Mouse (Mus musculus) C2C12 (cell line): Measurements from ENCODE around the gene Cacna1c. TPM values are rescaled to one million over a fixed set of nuclear protein-coding genes. Genes with fewer than 3 reads are reported as not detected.

Source experiments
- H3K27me3 ChIP-seq: one replicate; pipeline ENCODE4 v1.6.1; 2011; ENCODE audit not compliant: control insufficient read depth, insufficient read depth, insufficient read length
- H3K36me3 ChIP-seq: one replicate; pipeline ENCODE4 v1.6.1; 2011; ENCODE audit not compliant: control insufficient read depth, insufficient read depth
- H3K4me3 ChIP-seq: one replicate; pipeline ENCODE4 v1.5.1; 2011; ENCODE audit warnings: mild to moderate bottlenecking, control low read depth; ENCODE audit not compliant: poor library complexity, insufficient read depth, severe bottlenecking
- H3K79me2 ChIP-seq: one replicate; pipeline ENCODE4 v1.6.1; 2011; ENCODE audit not compliant: control insufficient read depth, insufficient read depth
- H3K79me3 ChIP-seq: one replicate; pipeline ENCODE4 v1.6.1; 2011; ENCODE audit warnings: low read depth, control low read depth
- H3ac ChIP-seq: one replicate; pipeline ENCODE3; 2011; ENCODE audit warnings: low read depth; ENCODE audit not compliant: control insufficient read depth, insufficient read length
- CEBPB ChIP-seq: IDR thresholded peaks from one replicate; pipeline ENCODE4 v1.6.1; 2011; ENCODE audit warnings: low read depth, mild to moderate bottlenecking, control low read depth, moderate library complexity
- CTCF ChIP-seq: IDR thresholded peaks from one replicate; pipeline ENCODE4 v1.5.1; 2011; ENCODE audit not compliant: control insufficient read depth, insufficient read depth, insufficient read length
- FOSL1 ChIP-seq: IDR thresholded peaks from one replicate; pipeline ENCODE4 v1.8.0; 2011; ENCODE audit warnings: mild to moderate bottlenecking, low read length; ENCODE audit not compliant: poor library complexity, insufficient read depth, severe bottlenecking
- MAX ChIP-seq: IDR thresholded peaks from one replicate; pipeline ENCODE4 v1.6.1; 2011; ENCODE audit warnings: mild to moderate bottlenecking, control low read depth
- MYOD1 ChIP-seq: IDR thresholded peaks from one replicate; pipeline ENCODE4 v1.6.1; 2011; ENCODE audit warnings: low read depth; ENCODE audit not compliant: control insufficient read depth, insufficient read length
- MYOG ChIP-seq: IDR thresholded peaks from one replicate; pipeline ENCODE4 v1.6.1; 2011; ENCODE audit not compliant: control insufficient read depth, insufficient read length; ENCODE audit errors: extremely low read depth
- USF1 ChIP-seq: IDR thresholded peaks from one replicate; pipeline ENCODE4 v1.6.1; 2011; ENCODE audit warnings: low read depth, mild to moderate bottlenecking, control low read depth, moderate library complexity
- polyA plus RNA-seq: library from polyadenylated mRNA; unstranded; fragments of >200 nt; fragmentation: generic; extraction: Trizol; gene quantifications from one replicate; pipeline ENCODE4 v1.2.1, GENCODE M21; 2012; ENCODE audit warnings: missing spikeins

The Cacna1c gene
- polyA plus RNA-seq, 1 experiment, result not detected

GRCm38 (mm10) chr6:119225226-119225625 is 29.0 kb upstream of the Cacna1c start:
- no peaks in the 10 kb centered on the region for H3K79me3 ChIP-seq
- no peak overlapping the region for H3ac ChIP-seq
- no peak overlapping the region for H3K4me3 ChIP-seq
- TF ChIP-seq MYOG (no peak), USF1 (no peak), CTCF (no peak), MYOD1 (no peak), FOSL1 (no peak), MAX (no peak), CEBPB (no peak)
- peaks cover 51% of the 10 kb centered on the region for H3K27me3 ChIP-seq
- no peaks in the 10 kb centered on the region for H3K79me2 ChIP-seq
- no peaks in the 10 kb centered on the region for H3K36me3 ChIP-seq

GRCm38 (mm10) chr6:119224451-119225195 is 28.4 kb upstream of the Cacna1c start:
- H3ac ChIP-seq, result no peak overlapping the region
- H3K36me3 ChIP-seq, result no peaks in the 10 kb centered on the region
- TF ChIP-seq CTCF, result no peak
- TF ChIP-seq FOSL1, result no peak
- no peak for TF ChIP-seq MYOG
- no peak for TF ChIP-seq CEBPB
- no peak for TF ChIP-seq MAX
- TF ChIP-seq MYOD1, result no peak
- no peak for TF ChIP-seq USF1
- H3K79me2 ChIP-seq, result no peaks in the 10 kb centered on the region
- no peak overlapping the region for H3K4me3 ChIP-seq
- H3K27me3 ChIP-seq, result peaks cover 51% of the 10 kb centered on the region
- H3K79me3 ChIP-seq, result no peaks in the 10 kb centered on the region

GRCm38 (mm10) chr6:119220297-119220696 is 24.1 kb upstream of the Cacna1c start:
- H3K79me2 ChIP-seq, result no peaks in the 10 kb centered on the region
- no peaks in the 10 kb centered on the region for H3K36me3 ChIP-seq
- H3K27me3 ChIP-seq, result peaks cover 26% of the 10 kb centered on the region
- no peak overlapping the region for H3K4me3 ChIP-seq
- no peaks in the 10 kb centered on the region for H3K79me3 ChIP-seq
- no peak overlapping the region for H3ac ChIP-seq
- TF ChIP-seq MYOD1 (no peak), MAX (no peak), CEBPB (no peak), CTCF (peak; percentile 35)

GRCm38 (mm10) chr6:119219237-119219870 is 23.1 kb upstream of the Cacna1c start:
- Histone ChIP-seq H3ac (no peak overlapping the region), H3K27me3 (peaks cover 16% of the 10 kb centered on the region), H3K79me2 (no peaks in the 10 kb centered on the region), H3K4me3 (no peak overlapping the region), H3K79me3 (no peaks in the 10 kb centered on the region), H3K36me3 (no peaks in the 10 kb centered on the region)
- no peak for TF ChIP-seq MYOD1
- TF ChIP-seq MAX, result no peak
- no peak for TF ChIP-seq USF1
- TF ChIP-seq FOSL1, result no peak
- TF ChIP-seq CTCF, result no peak
- TF ChIP-seq CEBPB, result no peak
- no peak for TF ChIP-seq MYOG

GRCm38 (mm10) chr6:119218591-119218990 is 22.4 kb upstream of the Cacna1c start:
- no peaks in the 10 kb centered on the region for H3K36me3 ChIP-seq
- H3K79me3 ChIP-seq, result no peaks in the 10 kb centered on the region
- H3K79me2 ChIP-seq, result no peaks in the 10 kb centered on the region
- H3ac ChIP-seq, result no peak overlapping the region
- peaks cover 12% of the 10 kb centered on the region for H3K27me3 ChIP-seq
- no peak overlapping the region for H3K4me3 ChIP-seq
- TF ChIP-seq MYOG (no peak), USF1 (no peak), MAX (no peak), CEBPB (no peak), FOSL1 (no peak), MYOD1 (no peak), CTCF (no peak)
